Mouse (Mus musculus) stomach, postnatal 0 days (tissue): ENCODE data around the gene Abcd2.

Experiments
- CTCF ChIP-seq: IDR thresholded peaks from 2 replicates; pipeline ENCODE4 v1.5.1; 2016; ENCODE audit warnings: antibody characterized with exemption, low read depth, mild to moderate bottlenecking, moderate library complexity
- EP300 ChIP-seq: optimal IDR thresholded peaks from 2 replicates; pipeline ENCODE3; 2016; ENCODE audit warnings: antibody characterized with exemption

GRCm38 (mm10) chr15:91108102-91108659 lies 83.4 kb downstream of the Abcd2 start:
- no peak for TF ChIP-seq CTCF
- TF ChIP-seq EP300 = no peak
